Mouse (Mus musculus): ENCODE data around the gene Rabep2. TPM values are rescaled to one million over a fixed set of nuclear protein-coding genes. Genes with fewer than 3 reads are reported as not detected.
"Not testable (repeated sequence)": the region's sequence is repeated elsewhere in the genome, so short reads cannot be mapped to it uniquely, and the experiment has no call there.

Gene Rabep2
- polyA plus RNA-seq, 1 experiment from 2014 or later: 28.1 TPM

DNA sequence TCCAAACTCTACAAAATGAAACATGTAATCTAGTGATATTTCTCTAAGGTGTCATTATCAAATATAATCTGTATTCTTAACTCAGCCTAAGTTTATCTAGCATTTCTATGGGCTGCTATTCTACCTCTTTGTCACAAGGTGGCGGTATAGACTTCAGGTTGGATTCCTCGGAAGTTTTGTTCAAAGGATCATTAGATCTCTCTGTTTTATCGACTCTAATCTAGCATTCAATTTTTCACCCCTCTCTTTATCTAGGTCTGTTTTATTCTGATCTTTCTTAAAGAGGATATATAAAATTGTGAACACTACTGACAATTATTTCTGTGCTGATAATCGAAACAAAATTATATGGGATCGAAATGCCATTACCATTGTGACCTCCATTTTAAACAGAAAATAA, 53.1 kb downstream of the Rabep2 start:
- no peak overlapping the region for H3K4me2 ChIP-seq (ENCODE audit: low read depth, severe bottlenecking)
- no peaks in the 10 kb centered on the region for H3K4me1 ChIP-seq (ENCODE audit: control insufficient read depth, insufficient read depth, low read length)
- no peaks in the 10 kb centered on the region for H3K36me3 ChIP-seq (ENCODE audit: control insufficient read depth, insufficient read depth, low read length)
- H3K27ac ChIP-seq (replicated peaks; ENCODE audit: low read depth, low read length): no peak overlapping the region
- H3K4me3 ChIP-seq (ENCODE audit: low read depth, low read length): no peak overlapping the region
- 22% methylated on average over 5 of the region's 5 CpGs for WGBS
- no peak for DNase-seq (ENCODE audit: low spot score)
- no peak for ATAC-seq (ENCODE audit: insufficient number of reproducible peaks, low FRiP score, low TSS enrichment, low read depth)
- no peaks in the 10 kb centered on the region for H3K9me3 ChIP-seq (ENCODE audit: control insufficient read depth, low read length)
- H3K9ac ChIP-seq (ENCODE audit: low read length): no peak overlapping the region
- no peaks in the 10 kb centered on the region for H3K27me3 ChIP-seq (ENCODE audit: control insufficient read depth, insufficient read depth, low read length)

DNA sequence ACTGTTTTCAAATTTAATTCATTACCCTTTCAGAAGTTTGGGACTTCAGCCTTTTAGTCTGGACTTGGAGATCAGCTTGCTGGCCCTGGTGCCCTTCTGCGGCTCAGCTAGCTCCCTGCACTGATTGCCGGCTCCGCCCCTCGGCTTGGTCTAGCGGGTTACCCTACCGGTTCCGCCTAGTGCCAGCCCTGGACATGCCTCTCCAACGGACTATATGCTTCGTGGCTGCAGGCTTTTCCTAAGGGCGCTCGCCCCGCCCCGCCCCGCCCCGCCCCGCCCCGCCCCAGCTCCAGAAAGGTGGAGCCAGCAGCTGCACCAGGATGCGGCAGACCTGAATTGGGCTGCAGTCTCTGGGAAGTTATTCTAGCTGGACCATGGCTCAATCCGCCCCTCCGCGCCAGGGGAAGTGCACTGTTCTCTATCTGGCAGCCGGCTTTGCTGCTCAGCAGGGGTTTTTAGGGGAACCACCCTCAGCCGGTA, 53.9 kb downstream of the Rabep2 start:
- H3K4me1 ChIP-seq (ENCODE audit: control insufficient read depth, insufficient read depth, low read length): no peaks in the 10 kb centered on the region
- ATAC-seq (ENCODE audit: insufficient number of reproducible peaks, low FRiP score, low TSS enrichment, low read depth) (peak; percentile 83), DNase-seq (ENCODE audit: low spot score) (peak; percentile 88)
- under 1% methylated on average over 23 of the region's 23 CpGs for WGBS
- H3K9ac ChIP-seq (ENCODE audit: low read length): 0 out of 2 replicates have a peak overlapping the region, but pooled peaks have one; percentile 1
- no peaks in the 10 kb centered on the region for H3K27me3 ChIP-seq (ENCODE audit: control insufficient read depth, insufficient read depth, low read length)
- no peak overlapping the region; the same call in 1 of the 2 replicates for H3K27ac ChIP-seq (replicated peaks; ENCODE audit: low read depth, low read length)
- H3K4me3 ChIP-seq (ENCODE audit: low read depth, low read length): peak overlapping the region; percentile 15; the same call in 1 of the 2 replicates
- H3K4me2 ChIP-seq (ENCODE audit: low read depth, severe bottlenecking): peak overlapping the region; percentile 36
- no peaks in the 10 kb centered on the region for H3K36me3 ChIP-seq (ENCODE audit: control insufficient read depth, insufficient read depth, low read length)
- no peaks in the 10 kb centered on the region for H3K9me3 ChIP-seq (ENCODE audit: control insufficient read depth, low read length)

DNA sequence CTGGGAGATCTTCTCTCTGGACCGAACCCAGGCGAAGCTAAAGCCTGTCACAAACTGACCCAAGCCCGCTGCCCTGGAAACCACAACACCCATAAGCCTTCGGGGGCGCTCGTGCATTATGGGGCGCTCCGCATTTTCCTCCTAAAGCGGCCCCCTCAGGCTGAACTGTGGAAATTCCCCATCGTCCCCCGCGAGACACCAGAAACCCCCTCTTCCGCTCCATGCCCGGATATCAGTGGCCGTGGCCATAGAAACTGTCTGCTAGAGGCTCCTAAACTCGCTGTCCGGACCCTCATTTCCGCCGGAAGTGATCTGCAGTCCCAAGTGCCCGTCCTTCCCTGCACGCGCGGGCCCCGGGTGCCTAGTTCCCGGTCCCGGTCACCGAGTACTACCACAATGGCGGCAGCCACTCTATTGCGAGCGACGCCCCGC, 58.5 kb downstream of the Rabep2 start, which contains the start of gene Tufm:
Tufm (plus strand) TSS at position 310 of the 432 bp plus-strand sequence.
- under 1% methylated on average over 32 of the region's 32 CpGs for WGBS
- DNase-seq (ENCODE audit: low spot score): peak; percentile 96

DNA sequence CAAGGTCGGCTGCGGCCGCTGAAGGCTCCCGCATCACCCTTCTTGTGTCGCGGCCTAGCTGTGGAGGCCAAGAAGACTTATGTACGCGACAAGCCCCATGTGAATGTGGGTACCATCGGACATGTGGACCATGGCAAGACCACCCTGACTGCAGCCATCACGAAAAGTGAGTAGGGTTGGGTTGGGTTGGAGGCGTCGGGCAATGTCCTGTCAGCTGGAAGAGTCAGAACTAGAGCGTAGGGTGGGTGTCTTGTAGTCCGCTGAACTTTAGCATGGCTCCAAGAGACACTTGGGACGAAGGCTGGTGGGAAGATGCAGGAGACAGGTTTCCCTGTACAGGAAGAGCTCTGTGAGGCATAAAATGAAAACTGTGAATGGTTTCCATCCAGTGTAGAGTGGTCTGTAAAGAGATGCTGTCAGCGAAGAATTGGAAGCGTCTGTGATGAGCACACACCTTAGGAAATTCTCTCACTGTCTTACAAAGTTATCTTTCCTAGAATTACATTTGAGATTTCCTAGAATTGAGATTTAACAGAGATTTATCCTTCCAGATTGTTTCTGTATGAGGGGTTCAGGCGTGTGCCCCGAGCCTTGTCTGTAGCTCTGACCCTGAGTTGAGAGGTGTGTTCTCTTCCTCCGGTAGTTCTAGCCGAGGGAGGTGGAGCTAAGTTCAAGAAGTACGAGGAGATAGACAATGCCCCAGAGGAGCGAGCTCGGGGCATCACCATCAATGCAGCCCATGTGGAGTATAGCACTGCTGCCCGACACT, 59.2 kb downstream of the Rabep2 start:
- not testable (repeated sequence) for ATAC-seq (ENCODE audit: insufficient number of reproducible peaks, low FRiP score, low TSS enrichment, low read depth); DNase-seq (ENCODE audit: low spot score); H3K9me3 ChIP-seq (ENCODE audit: control insufficient read depth, low read length)

More for the DNA sequence above, 58.5 kb downstream of the Rabep2 start, which contains the start of gene Tufm:
- ATAC-seq (ENCODE audit: insufficient number of reproducible peaks, low FRiP score, low TSS enrichment, low read depth): peak; percentile 88
- peak within 1 kb of the TSS; percentile 88 for H3K4me2 ChIP-seq (ENCODE audit: low read depth, severe bottlenecking)
- peaks cover 5% of the 10 kb centered on the region; the same call in 1 of the 2 replicates for H3K36me3 ChIP-seq (ENCODE audit: control insufficient read depth, insufficient read depth, low read length)
- H3K9me3 ChIP-seq (ENCODE audit: control insufficient read depth, low read length): no peaks in the 10 kb centered on the region
- no peaks in the 10 kb centered on the region; the same call in 1 of the 2 replicates for H3K4me1 ChIP-seq (ENCODE audit: control insufficient read depth, insufficient read depth, low read length)
- peak within 1 kb of the TSS; percentile 59 for H3K9ac ChIP-seq (ENCODE audit: low read length)
- peak within 1 kb of the TSS; percentile 67 for H3K4me3 ChIP-seq (ENCODE audit: low read depth, low read length)
- no peaks in the 10 kb centered on the region for H3K27me3 ChIP-seq (ENCODE audit: control insufficient read depth, insufficient read depth, low read length)
- no peak within 1 kb of the TSS for H3K27ac ChIP-seq (replicated peaks; ENCODE audit: low read depth, low read length)

DNA sequence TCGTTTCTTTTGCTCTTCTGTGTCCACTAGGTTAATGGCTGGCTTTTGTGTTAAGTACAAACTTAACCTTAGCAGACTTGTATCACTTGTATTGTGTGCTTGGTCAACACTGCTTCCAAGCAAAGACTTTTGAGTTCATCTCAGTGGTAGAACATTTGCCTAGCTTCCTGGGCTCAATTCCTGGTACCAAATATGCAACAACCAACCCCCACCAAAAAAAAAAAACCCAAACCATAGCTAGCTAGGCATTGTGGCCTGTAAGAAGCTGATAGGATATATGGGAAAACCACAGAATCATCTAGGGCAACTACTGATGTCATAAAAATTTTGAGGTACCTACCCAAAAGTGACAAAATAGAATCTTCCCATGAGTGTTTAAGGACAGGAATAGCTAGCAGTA, 62.4 kb downstream of the Rabep2 start:
- WGBS: 74% methylated on average over 1 of the region's 1 CpGs
- H3K36me3 ChIP-seq (ENCODE audit: control insufficient read depth, insufficient read depth, low read length): peaks cover 41% of the 10 kb centered on the region
- no peak overlapping the region for H3K9ac ChIP-seq (ENCODE audit: low read length)
- no peaks in the 10 kb centered on the region for H3K9me3 ChIP-seq (ENCODE audit: control insufficient read depth, low read length)
- no peak overlapping the region for H3K4me3 ChIP-seq (ENCODE audit: low read depth, low read length)
- H3K27ac ChIP-seq (replicated peaks; ENCODE audit: low read depth, low read length): no peak overlapping the region
- H3K27me3 ChIP-seq (ENCODE audit: control insufficient read depth, insufficient read depth, low read length): no peaks in the 10 kb centered on the region
- no peak overlapping the region for H3K4me2 ChIP-seq (ENCODE audit: low read depth, severe bottlenecking)
- H3K4me1 ChIP-seq (ENCODE audit: control insufficient read depth, insufficient read depth, low read length): no peaks in the 10 kb centered on the region; the same call in 1 of the 2 replicates
- ATAC-seq (ENCODE audit: insufficient number of reproducible peaks, low FRiP score, low TSS enrichment, low read depth) (no peak), DNase-seq (ENCODE audit: low spot score) (no peak)

More for the DNA sequence above, 59.2 kb downstream of the Rabep2 start:
- WGBS: 17% methylated on average over 25 of the region's 25 CpGs
- not testable (repeated sequence) for H3K4me1 ChIP-seq (ENCODE audit: control insufficient read depth, insufficient read depth, low read length); H3K27me3 ChIP-seq (ENCODE audit: control insufficient read depth, insufficient read depth, low read length); H3K27ac ChIP-seq (replicated peaks; ENCODE audit: low read depth, low read length)
- Histone ChIP-seq H3K36me3 (ENCODE audit: control insufficient read depth, insufficient read depth, low read length) (peaks cover 13% of the 10 kb centered on the region), H3K4me2 (ENCODE audit: low read depth, severe bottlenecking) (peak overlapping the region; percentile 88), H3K4me3 (ENCODE audit: low read depth, low read length) (peak overlapping the region; percentile 67), H3K9ac (ENCODE audit: low read length) (peak overlapping the region; percentile 59; the same call in 1 of the 2 replicates)

DNA sequence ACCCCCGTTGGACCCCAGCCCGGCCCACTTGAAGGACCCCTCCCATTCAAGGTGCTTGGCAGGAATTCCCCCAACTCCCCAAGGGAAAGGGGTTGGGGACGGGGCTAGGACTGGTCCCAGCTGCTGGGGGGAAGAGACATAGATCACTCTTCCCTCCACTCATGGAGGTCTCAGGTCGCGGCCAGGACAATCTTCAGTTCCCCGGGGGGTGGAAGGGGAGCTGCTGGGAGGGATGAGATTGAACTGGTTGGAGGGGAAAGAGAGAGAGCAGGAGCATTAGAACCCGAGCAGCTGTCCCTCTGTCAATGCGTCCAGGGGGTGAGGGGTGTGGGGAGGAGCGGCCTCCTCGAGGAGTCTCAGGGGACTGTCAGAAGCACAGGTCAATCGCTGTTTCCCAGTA, 63.4 kb downstream of the Rabep2 start:
- no peaks in the 10 kb centered on the region; the same call in 1 of the 2 replicates for H3K4me1 ChIP-seq (ENCODE audit: control insufficient read depth, insufficient read depth, low read length)
- H3K27me3 ChIP-seq (ENCODE audit: control insufficient read depth, insufficient read depth, low read length): no peaks in the 10 kb centered on the region
- H3K4me3 ChIP-seq (ENCODE audit: low read depth, low read length): no peak overlapping the region
- ATAC-seq (ENCODE audit: insufficient number of reproducible peaks, low FRiP score, low TSS enrichment, low read depth): no peak
- H3K36me3 ChIP-seq (ENCODE audit: control insufficient read depth, insufficient read depth, low read length): peaks cover 50% of the 10 kb centered on the region
- H3K9me3 ChIP-seq (ENCODE audit: control insufficient read depth, low read length): no peaks in the 10 kb centered on the region
- H3K9ac ChIP-seq (ENCODE audit: low read length): no peak overlapping the region
- no peak overlapping the region for H3K4me2 ChIP-seq (ENCODE audit: low read depth, severe bottlenecking)
- no peak for DNase-seq (ENCODE audit: low spot score)
- H3K27ac ChIP-seq (replicated peaks; ENCODE audit: low read depth, low read length): no peak overlapping the region
- WGBS: 56% methylated on average over 11 of the region's 11 CpGs

DNA sequence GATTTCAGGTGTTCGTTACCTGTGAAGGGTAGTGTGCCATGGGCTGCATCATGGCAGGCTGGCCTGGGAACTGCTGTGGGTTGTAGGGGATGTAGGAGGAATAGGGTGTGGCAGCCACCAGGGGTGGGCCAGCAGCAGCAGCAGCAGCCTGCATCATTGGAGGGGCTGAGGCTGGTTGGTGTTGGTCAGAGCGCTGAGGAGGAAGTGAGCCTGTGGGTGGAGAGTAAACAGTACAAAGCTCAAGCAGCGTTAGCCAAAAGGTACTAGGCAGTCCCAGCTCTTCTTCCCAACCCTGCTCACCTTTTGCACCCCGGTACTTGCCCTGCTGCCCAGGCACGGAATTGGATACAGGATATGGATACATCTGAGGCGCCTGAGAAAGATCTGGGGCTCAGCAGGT, 65.6 kb downstream of the Rabep2 start:
- Histone ChIP-seq H3K4me1 (ENCODE audit: control insufficient read depth, insufficient read depth, low read length) (no peaks in the 10 kb centered on the region), H3K9me3 (ENCODE audit: control insufficient read depth, low read length) (no peaks in the 10 kb centered on the region), H3K27ac (replicated peaks; ENCODE audit: low read depth, low read length) (no peak overlapping the region), H3K36me3 (ENCODE audit: control insufficient read depth, insufficient read depth, low read length) (peaks cover 66% of the 10 kb centered on the region), H3K4me3 (ENCODE audit: low read depth, low read length) (no peak overlapping the region), H3K27me3 (ENCODE audit: control insufficient read depth, insufficient read depth, low read length) (no peaks in the 10 kb centered on the region), H3K9ac (ENCODE audit: low read length) (no peak overlapping the region), H3K4me2 (ENCODE audit: low read depth, severe bottlenecking) (no peak overlapping the region)
- ATAC-seq (ENCODE audit: insufficient number of reproducible peaks, low FRiP score, low TSS enrichment, low read depth): no peak
- no peak for DNase-seq (ENCODE audit: low spot score)
- 96% methylated on average over 6 of the region's 6 CpGs for WGBS

DNA sequence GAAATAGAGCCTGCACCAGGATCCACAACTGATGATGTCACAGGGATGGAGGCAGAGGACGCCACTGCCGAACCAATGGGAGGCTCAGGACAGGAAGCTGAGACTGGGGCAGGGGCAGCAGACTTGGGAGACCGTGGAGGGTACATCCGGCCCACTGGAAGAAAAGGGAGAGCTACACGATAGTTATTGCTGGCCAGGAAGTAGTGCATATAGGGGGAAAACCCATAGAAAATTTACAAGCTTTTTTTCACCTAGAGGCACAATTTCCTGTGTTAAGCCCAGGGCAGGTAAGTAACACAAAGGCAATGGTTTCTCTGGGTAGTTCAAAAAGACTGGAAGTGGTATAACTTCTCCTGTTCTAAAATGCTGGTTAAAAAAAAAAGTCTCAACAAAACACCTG, 67.9 kb downstream of the Rabep2 start:
- Histone ChIP-seq H3K9me3 (ENCODE audit: control insufficient read depth, low read length) (no peaks in the 10 kb centered on the region), H3K27me3 (ENCODE audit: control insufficient read depth, insufficient read depth, low read length) (no peaks in the 10 kb centered on the region), H3K4me2 (ENCODE audit: low read depth, severe bottlenecking) (no peak overlapping the region), H3K27ac (replicated peaks; ENCODE audit: low read depth, low read length) (no peak overlapping the region), H3K9ac (ENCODE audit: low read length) (no peak overlapping the region), H3K4me3 (ENCODE audit: low read depth, low read length) (no peak overlapping the region), H3K36me3 (ENCODE audit: control insufficient read depth, insufficient read depth, low read length) (peaks cover 74% of the 10 kb centered on the region), H3K4me1 (ENCODE audit: control insufficient read depth, insufficient read depth, low read length) (no peaks in the 10 kb centered on the region)
- ATAC-seq (ENCODE audit: insufficient number of reproducible peaks, low FRiP score, low TSS enrichment, low read depth): no peak
- 94% methylated on average over 5 of the region's 5 CpGs for WGBS
- no peak for DNase-seq (ENCODE audit: low spot score)
